Mouse (Mus musculus) lung, postnatal 0 days (tissue): ENCODE measurements around the gene Mast4. TPM values are rescaled to one million over a fixed set of nuclear protein-coding genes. Genes with fewer than 3 reads are reported as not detected.
A peak's percentile ranks its signal among the peaks of the same experiment; 100 is the strongest.

Source experiments
- ATAC-seq: fragments of 200-750 bp; cut with Nextera tagmentation; 2 replicates; pipeline ENCODE4 v1.8.0; 2017; ENCODE audit warnings: moderate library complexity
- DNase-seq: peaks from one replicate; pipeline ENCODE4 v3.0.0-alpha.2; 2016; ENCODE audit warnings: low spot score
- H3K27ac ChIP-seq: fragments of 300-500 bp; sonication (generic); 2 replicates; pipeline ENCODE4 v1.5.1; 2014; ENCODE audit warnings: antibody characterized with exemption, mild to moderate bottlenecking, low read length, mixed read lengths
- H3K27me3 ChIP-seq: fragments of 300-500 bp; sonication (generic); replicated peaks from 2 replicates; pipeline ENCODE4 v1.6.1; 2014; ENCODE audit warnings: low read length, mixed read lengths; ENCODE audit not compliant: insufficient read depth
- H3K36me3 ChIP-seq: fragments of 300-500 bp; sonication (generic); 2 replicates; pipeline ENCODE4 v1.6.1; 2014; ENCODE audit warnings: low read length, mixed read lengths; ENCODE audit not compliant: insufficient read depth
- H3K4me1 ChIP-seq: fragments of 300-500 bp; sonication (generic); 2 replicates; pipeline ENCODE4 v1.6.1; 2014; ENCODE audit warnings: antibody characterized with exemption, low read depth, low read length, mixed read lengths; ENCODE audit not compliant: insufficient read depth
- H3K4me2 ChIP-seq: fragments of 300-500 bp; sonication (generic); replicated peaks from 2 replicates; pipeline ENCODE4 v1.6.1; 2014; ENCODE audit warnings: low read depth, mild to moderate bottlenecking, low read length, moderate library complexity, mixed read lengths
- H3K4me3 ChIP-seq: fragments of 300-500 bp; sonication (generic); 2 replicates; pipeline ENCODE4 v1.5.1; 2014; ENCODE audit warnings: low read depth, low read length
- H3K9ac ChIP-seq: fragments of 300-500 bp; sonication (generic); replicated peaks from 2 replicates; pipeline ENCODE4 v1.6.1; 2014; ENCODE audit warnings: low read depth, mild to moderate bottlenecking
- H3K9me3 ChIP-seq: fragments of 300-500 bp; sonication (generic); 2 replicates; pipeline ENCODE4 v1.6.1; 2016; ENCODE audit warnings: low read length, mixed read lengths
- CTCF ChIP-seq: IDR thresholded peaks from 2 replicates; pipeline ENCODE4 v1.5.1; 2016; ENCODE audit warnings: antibody characterized with exemption, mild to moderate bottlenecking
- EP300 ChIP-seq: IDR thresholded peaks from 2 replicates; pipeline ENCODE4 v1.6.1; 2016; ENCODE audit warnings: antibody characterized with exemption, mild to moderate bottlenecking, control low read depth
- WGBS: fragments of 180-500 bp; shearing (Covaris S2); extraction: QIAGEN DNeasy Blood & Tissue Kit; methylation state at CpG from one replicate; pipeline ENCODE4 v1.1.7; 2014; 5-methylcytosine and 5-hydroxymethylcytosine counted together
- polyA plus RNA-seq: library from polyadenylated mRNA; unstranded; fragments of >200 nt; fragmentation: Nextera tagmentation; extraction: Ambion mirVana; gene quantifications from 2 replicates; pipeline ENCODE4 v1.2.1, GENCODE M21; 2015

Gene Mast4
- polyA plus RNA-seq, 1 experiment from 2014 or later: 15.5 TPM

DNA sequence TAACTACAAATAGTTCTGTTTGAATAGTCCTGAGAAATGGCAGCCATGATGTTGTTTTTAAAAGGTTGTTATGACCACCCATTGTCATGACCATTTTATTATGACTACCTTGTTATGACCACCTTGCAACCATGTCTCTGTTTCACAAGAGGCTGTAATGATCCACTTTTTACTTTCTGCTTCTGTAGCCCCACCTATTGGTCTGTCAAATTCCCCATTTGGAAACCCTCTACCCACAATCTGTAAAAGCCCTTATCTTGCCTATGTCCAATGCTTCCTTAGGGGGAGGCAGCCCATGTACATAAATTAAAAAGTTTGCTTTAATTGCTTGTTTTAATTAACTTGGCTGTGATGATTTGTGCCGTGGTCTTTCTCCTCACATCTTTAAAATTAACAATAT is 419.0 kb downstream of the Mast4 start:
- ATAC-seq (no peak), DNase-seq (no peak)
- no peak overlapping the region for H3K27ac ChIP-seq
- H3K4me3 ChIP-seq: no peak overlapping the region
- no peaks in the 10 kb centered on the region for H3K9me3 ChIP-seq
- TF ChIP-seq EP300 (no peak), CTCF (no peak)
- no peaks in the 10 kb centered on the region for H3K27me3 ChIP-seq
- H3K4me2 ChIP-seq: no peak overlapping the region
- 80% methylated on average over 1 of the region's 1 CpGs for WGBS
- no peaks in the 10 kb centered on the region for H3K4me1 ChIP-seq
- no peaks in the 10 kb centered on the region for H3K36me3 ChIP-seq
- H3K9ac ChIP-seq: no peak overlapping the region

DNA sequence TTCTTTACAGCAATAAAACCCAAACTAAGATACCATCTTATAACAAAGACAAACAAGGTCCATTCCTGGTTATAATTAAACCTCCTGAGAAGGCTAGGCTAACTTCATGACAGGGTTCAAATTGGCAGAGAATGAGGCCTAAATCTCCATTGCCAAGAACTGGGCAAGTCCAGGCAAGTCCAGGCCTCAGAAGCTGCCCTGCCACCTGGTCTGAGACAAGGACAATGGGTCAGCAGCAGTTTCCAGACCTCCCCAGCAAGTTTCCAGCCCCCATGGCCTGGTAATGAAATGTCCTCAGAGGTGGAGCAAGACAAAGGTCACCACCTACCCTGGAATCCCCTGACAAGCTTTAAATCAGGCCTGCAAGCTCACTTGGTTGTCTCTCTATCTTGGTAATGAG is 419.5 kb downstream of the Mast4 start:
- TF ChIP-seq EP300 (no peak), CTCF (no peak)
- Histone ChIP-seq H3K4me2 (no peak overlapping the region), H3K27ac (no peak overlapping the region), H3K27me3 (no peaks in the 10 kb centered on the region), H3K4me3 (no peak overlapping the region), H3K36me3 (no peaks in the 10 kb centered on the region), H3K9ac (no peak overlapping the region), H3K9me3 (no peaks in the 10 kb centered on the region), H3K4me1 (no peaks in the 10 kb centered on the region)
- DNase-seq (no peak), ATAC-seq (no peak)

GRCm38 (mm10) chr13:102913919-102914318 is 420.4 kb downstream of the Mast4 start:
- WGBS: 84% methylated on average over 2 of the region's 2 CpGs
- Histone ChIP-seq H3K4me3 (no peak overlapping the region), H3K9ac (no peak overlapping the region), H3K4me2 (no peak overlapping the region), H3K27me3 (no peaks in the 10 kb centered on the region), H3K9me3 (no peaks in the 10 kb centered on the region), H3K36me3 (no peaks in the 10 kb centered on the region), H3K27ac (no peak overlapping the region), H3K4me1 (no peaks in the 10 kb centered on the region)
- no peak for DNase-seq
- ATAC-seq: no peak
- TF ChIP-seq CTCF (no peak), EP300 (no peak)

GRCm38 (mm10) chr13:102912867-102913266 is 421.4 kb downstream of the Mast4 start:
- Histone ChIP-seq H3K4me3 (no peak overlapping the region), H3K36me3 (no peaks in the 10 kb centered on the region), H3K27me3 (no peaks in the 10 kb centered on the region), H3K4me2 (no peak overlapping the region), H3K9me3 (no peaks in the 10 kb centered on the region), H3K27ac (no peak overlapping the region), H3K9ac (no peak overlapping the region), H3K4me1 (no peaks in the 10 kb centered on the region)
- TF ChIP-seq CTCF: no peak
- TF ChIP-seq EP300: no peak
- no peak for ATAC-seq
- 86% methylated on average over 12 of the region's 12 CpGs for WGBS
- no peak for DNase-seq

DNA sequence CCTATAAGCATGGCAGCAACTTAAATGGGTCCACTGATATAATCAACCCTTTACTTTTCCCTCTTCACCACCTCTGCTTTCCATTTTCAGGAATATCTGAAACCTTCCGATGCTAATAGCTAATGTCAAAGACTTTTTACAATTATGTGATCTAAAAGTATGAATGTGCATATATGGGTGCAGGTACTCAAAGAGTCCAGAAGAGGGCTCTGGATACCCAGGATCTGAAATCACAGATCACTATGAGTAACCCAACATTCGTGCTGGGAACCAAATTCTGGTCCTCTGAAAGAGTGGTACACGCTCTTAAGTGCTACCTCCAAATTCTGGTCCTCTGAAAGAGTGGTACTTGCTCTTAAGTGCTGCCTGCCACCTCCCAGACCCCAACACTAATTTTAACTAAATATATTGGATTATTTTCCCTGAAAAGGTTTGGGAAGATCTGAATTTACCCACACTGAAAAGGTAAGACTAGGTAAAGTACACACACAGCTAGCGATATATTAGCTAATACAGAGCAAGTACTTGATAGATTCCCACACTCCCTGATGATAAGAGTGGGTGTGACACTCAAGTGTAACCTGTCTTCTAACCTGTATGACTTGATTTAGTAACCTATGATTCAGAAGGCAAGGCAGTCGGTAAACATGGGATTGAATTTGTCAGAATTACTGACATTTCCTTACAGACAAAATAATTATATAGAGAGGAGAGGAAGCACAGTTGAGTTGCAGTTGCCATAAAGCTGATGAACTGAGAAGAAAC is 424.5 kb downstream of the Mast4 start:
- Histone ChIP-seq H3K27me3 (no peaks in the 10 kb centered on the region), H3K27ac (no peak overlapping the region), H3K9me3 (no peaks in the 10 kb centered on the region), H3K36me3 (no peaks in the 10 kb centered on the region), H3K9ac (no peak overlapping the region), H3K4me2 (no peak overlapping the region), H3K4me3 (no peak overlapping the region), H3K4me1 (no peaks in the 10 kb centered on the region)
- 80% methylated on average over 5 of the region's 5 CpGs for WGBS
- no peak for DNase-seq
- peak; percentile 38 for TF ChIP-seq CTCF
- no peak for TF ChIP-seq EP300
- ATAC-seq: no peak

DNA sequence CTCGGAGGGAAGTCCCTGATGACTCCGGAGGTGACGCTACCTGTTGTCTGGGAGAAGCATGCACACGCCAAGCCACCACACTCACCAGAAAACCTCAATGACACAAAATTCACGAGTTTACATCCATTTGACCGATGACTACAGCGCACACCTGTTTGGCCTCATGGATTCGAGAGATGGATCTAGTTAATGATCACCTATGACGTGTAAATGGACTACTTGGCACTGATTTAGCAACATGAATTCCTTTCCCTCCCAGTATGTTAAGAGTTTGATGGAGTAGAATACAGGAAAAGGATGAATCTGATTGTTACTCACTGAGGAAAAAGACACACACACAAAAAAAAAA is 427.7 kb downstream of the Mast4 start:
- H3K4me3 ChIP-seq: peak overlapping the region; percentile 56
- H3K4me1 ChIP-seq: peaks cover 5% of the 10 kb centered on the region; the same call in 1 of the 2 replicates
- TF ChIP-seq CTCF (no peak), EP300 (no peak)
- no peaks in the 10 kb centered on the region for H3K36me3 ChIP-seq
- peak overlapping the region; percentile 76 for H3K9ac ChIP-seq
- H3K4me2 ChIP-seq: peak overlapping the region; percentile 71
- H3K27me3 ChIP-seq: no peaks in the 10 kb centered on the region
- WGBS: 5% methylated on average over 9 of the region's 9 CpGs
- no peaks in the 10 kb centered on the region for H3K9me3 ChIP-seq
- peak overlapping the region; percentile 82 for H3K27ac ChIP-seq
- ATAC-seq (no peak), DNase-seq (no peak)
